Mouse (Mus musculus) liver, embryonic 14.5 days (tissue): ENCODE results near the gene Olfr96.

ENCODE experiments used
- CTCF ChIP-seq: IDR thresholded peaks from 2 replicates; pipeline ENCODE4 v1.5.1; 2016; ENCODE audit warnings: antibody characterized with exemption, low read depth, control low read depth
- EP300 ChIP-seq: IDR thresholded peaks from 2 replicates; pipeline ENCODE4 v1.6.1; 2016; ENCODE audit warnings: antibody characterized with exemption, low read depth

- TF ChIP-seq CTCF (no peak), EP300 (no peak)
Observed at GRCm38 (mm10) chr17:37270702-37271092, 50.8 kb downstream of the Olfr96 start.
